Mouse (Mus musculus): ENCODE measurements around the gene Ipo4. TPM values are rescaled to one million over a fixed set of nuclear protein-coding genes. Genes with fewer than 3 reads are reported as not detected.

Gene Ipo4
- polyA plus RNA-seq, 1 experiment from 2014 or later: 25.9 TPM

- no peak overlapping the region for H3K27ac ChIP-seq (ENCODE audit: low read length)
- TF ChIP-seq EP300 (IDR thresholded peaks at IDR 0.05) (no peak), CTCF (IDR thresholded peaks at IDR 0.05) (no peak)
- no peaks in the 10 kb centered on the region for H3K9me3 ChIP-seq (ENCODE audit: low read length)
- H3K9ac ChIP-seq (replicated peaks; ENCODE audit: low read depth): no peak overlapping the region
- DNase-seq (ENCODE audit: low spot score) (no peak), ATAC-seq (no peak)
- H3K4me3 ChIP-seq (ENCODE audit: low read depth, low read length): no peak overlapping the region
- peaks cover 5% of the 10 kb centered on the region; the same call in 1 of the 2 replicates for H3K4me1 ChIP-seq (ENCODE audit: insufficient read depth, low read depth, low read length)
- WGBS: 95% methylated on average over 14 of the region's 14 CpGs
- no peak overlapping the region for H3K4me2 ChIP-seq (replicated peaks; ENCODE audit: low read depth, low read length)
- H3K27me3 ChIP-seq (replicated peaks; ENCODE audit: insufficient read depth, low read length): no peaks in the 10 kb centered on the region
- peaks cover 26% of the 10 kb centered on the region; the same call in 1 of the 2 replicates for H3K36me3 ChIP-seq (ENCODE audit: insufficient read depth, low read length)
Observed at GRCm38 (mm10) chr14:55640816-55641215, 5.1 kb upstream of the Ipo4 start.

DNA sequence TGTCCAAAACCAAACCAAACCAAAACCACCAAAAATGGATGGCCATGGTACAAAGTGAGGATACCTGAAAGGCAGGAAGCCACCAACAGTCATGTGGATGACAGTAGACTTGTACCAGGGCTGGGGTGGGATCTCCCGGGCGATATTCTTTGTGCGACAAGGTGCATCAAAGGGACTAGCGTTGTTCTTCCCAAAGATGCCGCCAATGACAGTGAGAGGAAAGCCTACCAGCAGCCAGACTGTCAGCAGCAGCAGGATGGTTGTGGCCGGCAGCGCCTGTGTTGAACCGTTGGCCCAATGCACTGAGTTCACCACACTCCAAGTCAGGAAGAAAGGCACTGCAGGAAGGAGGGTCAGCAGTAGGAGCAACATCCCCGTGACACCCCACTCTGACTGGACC is 2.0 kb upstream of the Ipo4 start, which contains the start of gene Gm49378:
Gene Gm49378 (minus strand): TSS at position 101 of the 400 bp plus-strand sequence.
- Histone ChIP-seq H3K9me3 (ENCODE audit: low read length) (no peaks in the 10 kb centered on the region), H3K27me3 (replicated peaks; ENCODE audit: insufficient read depth, low read length) (no peaks in the 10 kb centered on the region), H3K4me1 (ENCODE audit: insufficient read depth, low read depth, low read length) (peaks cover 3% of the 10 kb centered on the region; the same call in 1 of the 2 replicates), H3K36me3 (ENCODE audit: insufficient read depth, low read length) (peaks cover 30% of the 10 kb centered on the region; the same call in 1 of the 2 replicates), H3K4me2 (replicated peaks; ENCODE audit: low read depth, low read length) (no peak within 1 kb of the TSS), H3K27ac (ENCODE audit: low read length) (no peak within 1 kb of the TSS), H3K4me3 (ENCODE audit: low read depth, low read length) (no peak within 1 kb of the TSS), H3K9ac (replicated peaks; ENCODE audit: low read depth) (no peak within 1 kb of the TSS)
- no peak for DNase-seq (ENCODE audit: low spot score)
- no peak for ATAC-seq
- TF ChIP-seq CTCF (IDR thresholded peaks at IDR 0.05): no peak
- no peak for TF ChIP-seq EP300 (IDR thresholded peaks at IDR 0.05)
- 89% methylated on average over 9 of the region's 9 CpGs for WGBS

GRCm38 (mm10) chr14:55634874-55635522 is 759 bp downstream of the Ipo4 start:
- H3K4me3 ChIP-seq (ENCODE audit: low read depth, low read length): peak overlapping the region; percentile 54
- H3K36me3 ChIP-seq (ENCODE audit: insufficient read depth, low read length): peaks cover 29% of the 10 kb centered on the region; the same call in 1 of the 2 replicates
- no peaks in the 10 kb centered on the region for H3K27me3 ChIP-seq (replicated peaks; ENCODE audit: insufficient read depth, low read length)
- ATAC-seq (peak; percentile 51; the same call in 1 of the 2 replicates), DNase-seq (ENCODE audit: low spot score) (no peak)
- WGBS: 5% methylated on average over 23 of the region's 23 CpGs
- H3K27ac ChIP-seq (ENCODE audit: low read length): peak overlapping the region; percentile 39; the same call in 1 of the 2 replicates
- peak overlapping the region; percentile 92 for H3K4me2 ChIP-seq (replicated peaks; ENCODE audit: low read depth, low read length)
- no peaks in the 10 kb centered on the region for H3K9me3 ChIP-seq (ENCODE audit: low read length)
- TF ChIP-seq CTCF (IDR thresholded peaks at IDR 0.05) (no peak), EP300 (IDR thresholded peaks at IDR 0.05) (no peak)
- peak overlapping the region; percentile 50 for H3K9ac ChIP-seq (replicated peaks; ENCODE audit: low read depth)
- peaks cover 3% of the 10 kb centered on the region; the same call in 1 of the 2 replicates for H3K4me1 ChIP-seq (ENCODE audit: insufficient read depth, low read depth, low read length)

- H3K9ac ChIP-seq (replicated peaks; ENCODE audit: low read depth): no peak overlapping the region
- H3K36me3 ChIP-seq (ENCODE audit: insufficient read depth, low read length): peaks cover 14% of the 10 kb centered on the region; the same call in 1 of the 2 replicates
- 50% methylated on average over 5 of the region's 5 CpGs for WGBS
- H3K27me3 ChIP-seq (replicated peaks; ENCODE audit: insufficient read depth, low read length): no peaks in the 10 kb centered on the region
- ATAC-seq: 0 out of 2 replicates have a peak, but pooled peaks have one; percentile 13
- H3K27ac ChIP-seq (ENCODE audit: low read length): no peak overlapping the region
- no peaks in the 10 kb centered on the region for H3K9me3 ChIP-seq (ENCODE audit: low read length)
- no peak for TF ChIP-seq EP300 (IDR thresholded peaks at IDR 0.05)
- peak; percentile 86 for TF ChIP-seq CTCF (IDR thresholded peaks at IDR 0.05)
- H3K4me2 ChIP-seq (replicated peaks; ENCODE audit: low read depth, low read length): no peak overlapping the region
- H3K4me3 ChIP-seq (ENCODE audit: low read depth, low read length): no peak overlapping the region
- H3K4me1 ChIP-seq (ENCODE audit: insufficient read depth, low read depth, low read length): no peaks in the 10 kb centered on the region
- DNase-seq (ENCODE audit: low spot score): no peak
Observed at GRCm38 (mm10) chr14:55629312-55629711, 6.4 kb downstream of the Ipo4 start.

- H3K27me3 ChIP-seq (replicated peaks; ENCODE audit: insufficient read depth, low read length): no peaks in the 10 kb centered on the region
- no peak for TF ChIP-seq EP300 (IDR thresholded peaks at IDR 0.05)
- no peak for TF ChIP-seq CTCF (IDR thresholded peaks at IDR 0.05)
- no peak overlapping the region for H3K4me2 ChIP-seq (replicated peaks; ENCODE audit: low read depth, low read length)
- H3K4me1 ChIP-seq (ENCODE audit: insufficient read depth, low read depth, low read length): no peaks in the 10 kb centered on the region
- DNase-seq (ENCODE audit: low spot score) (no peak), ATAC-seq (no peak)
- H3K4me3 ChIP-seq (ENCODE audit: low read depth, low read length): no peak overlapping the region
- no peaks in the 10 kb centered on the region for H3K9me3 ChIP-seq (ENCODE audit: low read length)
- peaks cover 14% of the 10 kb centered on the region; the same call in 1 of the 2 replicates for H3K36me3 ChIP-seq (ENCODE audit: insufficient read depth, low read length)
- H3K9ac ChIP-seq (replicated peaks; ENCODE audit: low read depth): no peak overlapping the region
- WGBS: 89% methylated on average over 26 of the region's 27 CpGs
- H3K27ac ChIP-seq (ENCODE audit: low read length): no peak overlapping the region
Observed at GRCm38 (mm10) chr14:55628077-55628827, 7.5 kb downstream of the Ipo4 start.
